Mouse (Mus musculus) telencephalon, adult 2 months (tissue): ENCODE results near the gene Mad1l1.
"Not testable (repeated sequence)": the region's sequence is repeated elsewhere in the genome, so short reads cannot be mapped to it uniquely, and the experiment has no call there.

Source experiments
- DNase-seq: peaks from one replicate; pipeline ENCODE4 v3.0.0-alpha.2; 2011; ENCODE audit warnings: low read depth, low spot score

Gene Mad1l1

GRCm38 (mm10) chr5:140013652-140014051, 307.7 kb downstream of the Mad1l1 start:
- DNase-seq: no peak

GRCm38 (mm10) chr5:140012286-140012967, 308.9 kb downstream of the Mad1l1 start:
- DNase-seq: no peak

DNA sequence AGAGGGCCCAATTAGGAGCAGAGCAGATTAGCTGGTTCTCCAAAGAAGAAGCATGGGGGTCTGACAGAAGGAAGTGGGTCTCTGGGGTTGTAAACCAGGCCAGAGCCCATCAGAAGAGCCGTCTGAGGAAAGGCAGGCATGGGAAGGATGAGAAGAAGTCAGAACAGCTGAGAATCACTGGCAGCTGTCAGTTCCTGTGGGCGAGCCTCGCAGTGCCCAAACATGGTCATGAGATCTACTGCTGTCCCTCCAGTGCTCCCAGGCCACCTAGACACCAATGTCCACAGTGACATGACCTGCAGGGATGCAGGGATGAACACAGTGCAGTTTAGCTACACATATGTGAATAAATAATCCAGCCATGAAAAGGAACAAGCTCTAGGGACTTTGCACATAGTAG, 310.9 kb downstream of the Mad1l1 start:
- no peak for DNase-seq

- no peak for DNase-seq
Measured at GRCm38 (mm10) chr5:140009083-140009655, 312.2 kb downstream of the Mad1l1 start.

DNA sequence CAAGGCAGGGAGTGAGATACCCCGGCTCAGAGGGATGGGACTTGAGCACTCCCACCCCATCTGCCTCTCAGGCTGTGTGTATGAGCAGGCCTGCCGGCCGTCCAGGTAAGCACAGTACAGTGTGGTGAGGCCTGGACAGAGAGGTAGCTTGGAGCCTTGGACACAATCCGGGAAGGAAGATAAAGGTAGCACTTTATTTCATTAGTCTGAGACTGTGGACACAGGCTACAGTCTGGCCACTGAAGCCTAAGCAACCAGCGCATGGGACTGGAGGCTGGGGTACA, 312.9 kb downstream of the Mad1l1 start:
- no peak for DNase-seq

DNA sequence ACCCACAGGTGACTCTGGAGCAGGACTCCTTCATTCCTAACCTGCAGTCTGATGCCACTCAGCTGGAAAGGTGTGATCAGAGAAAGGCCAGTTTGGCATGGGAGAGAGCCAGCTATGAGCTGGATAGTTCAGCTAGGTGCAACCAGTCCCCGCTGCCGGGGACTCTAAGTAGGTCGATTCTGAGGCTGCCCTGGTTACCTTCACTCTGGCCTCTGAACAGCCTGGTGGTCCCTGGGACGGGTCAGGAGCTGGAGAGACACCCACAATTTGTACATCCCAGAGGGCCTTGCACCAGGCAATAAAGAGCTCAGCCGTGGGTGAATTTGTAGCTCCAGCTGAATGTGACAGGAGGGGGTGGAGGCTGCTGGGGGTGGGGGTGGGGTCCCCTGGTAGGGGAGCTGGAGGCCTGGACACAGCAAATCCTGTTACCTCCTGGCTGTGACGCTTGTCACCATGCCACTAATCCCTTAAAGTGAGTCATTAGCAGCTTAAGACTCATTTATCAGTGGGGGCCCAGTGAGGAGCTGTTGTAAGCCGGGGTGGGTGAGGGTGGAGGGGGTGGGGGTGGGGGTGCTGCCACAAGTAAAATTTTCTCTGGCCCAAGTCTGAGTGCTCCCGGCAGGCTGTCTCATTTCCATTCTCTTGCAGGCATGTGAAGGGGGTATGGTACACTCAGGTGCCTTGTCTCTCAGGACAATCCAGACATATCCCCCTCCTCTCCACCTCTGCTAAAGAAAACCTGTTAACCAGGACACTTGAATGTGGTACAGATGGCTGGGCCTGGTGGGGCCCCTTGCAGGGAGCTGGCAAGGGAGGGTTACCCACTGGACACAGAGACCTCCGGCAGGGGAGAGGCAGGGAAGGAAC, 313.5 kb downstream of the Mad1l1 start:
- no peak for DNase-seq

GRCm38 (mm10) chr5:140006861-140007260, 314.5 kb downstream of the Mad1l1 start:
- no peak for DNase-seq

DNA sequence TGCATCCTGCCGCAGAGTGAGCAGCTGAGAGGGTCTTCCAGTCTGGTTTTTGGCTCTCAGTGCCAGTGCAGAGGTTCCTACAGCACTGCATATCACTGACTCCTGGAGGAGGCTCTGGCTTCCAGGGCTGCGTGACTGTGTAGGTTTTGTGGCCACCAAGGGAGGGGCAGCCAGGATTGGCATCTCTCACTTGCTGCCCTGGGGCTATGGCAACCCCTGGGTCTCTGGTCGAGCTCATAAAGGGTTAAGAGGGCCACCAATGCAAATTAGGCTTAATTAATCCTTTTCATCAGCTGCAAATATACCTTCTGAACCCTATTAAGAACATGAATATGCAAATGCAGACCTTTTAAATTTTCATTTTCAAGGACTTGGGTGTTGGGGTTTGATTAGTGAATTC, 318.8 kb downstream of the Mad1l1 start:
- DNase-seq: no peak

GRCm38 (mm10) chr5:139998916-139999315, 322.4 kb downstream of the Mad1l1 start:
- no peak for DNase-seq

DNA sequence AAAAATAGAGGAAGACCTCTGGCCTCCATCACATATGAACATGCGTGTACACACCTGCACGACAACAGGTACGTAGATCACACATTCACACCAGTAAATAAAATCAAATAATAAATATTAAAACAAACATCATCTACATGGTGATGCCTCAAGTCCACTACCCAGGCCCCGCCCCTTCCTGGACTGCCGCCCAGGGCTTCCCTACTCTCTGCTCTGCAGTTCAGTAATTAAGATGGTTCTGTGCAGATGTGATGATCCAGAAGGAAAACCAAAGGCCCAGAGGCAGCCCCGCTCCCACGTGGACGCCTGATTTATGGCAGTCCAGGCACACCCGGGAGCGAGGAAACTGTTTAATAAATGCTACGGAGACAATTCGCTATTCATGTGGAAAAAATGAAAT, 323.0 kb downstream of the Mad1l1 start:
- not testable (repeated sequence) for DNase-seq

DNA sequence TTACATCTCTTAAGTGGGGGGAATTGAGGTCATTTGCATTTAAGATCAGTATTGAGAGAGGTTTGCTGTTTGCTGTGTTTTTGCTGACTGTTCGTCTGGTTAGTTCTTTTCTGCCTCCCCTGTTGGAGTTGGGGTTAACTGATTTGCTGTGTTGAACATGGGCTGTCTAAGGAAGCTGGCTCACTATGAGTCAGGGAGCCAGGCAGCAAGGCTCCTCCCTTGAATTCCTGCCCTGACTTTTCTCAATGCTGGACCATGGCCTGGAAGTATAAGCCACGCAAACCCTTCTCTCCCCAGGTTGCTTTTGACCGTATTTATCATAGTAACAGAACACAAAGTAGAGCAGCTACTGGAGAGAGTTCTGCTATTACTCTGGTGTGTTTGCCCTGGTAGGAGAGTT, 329.8 kb downstream of the Mad1l1 start:
- DNase-seq: no peak

DNA sequence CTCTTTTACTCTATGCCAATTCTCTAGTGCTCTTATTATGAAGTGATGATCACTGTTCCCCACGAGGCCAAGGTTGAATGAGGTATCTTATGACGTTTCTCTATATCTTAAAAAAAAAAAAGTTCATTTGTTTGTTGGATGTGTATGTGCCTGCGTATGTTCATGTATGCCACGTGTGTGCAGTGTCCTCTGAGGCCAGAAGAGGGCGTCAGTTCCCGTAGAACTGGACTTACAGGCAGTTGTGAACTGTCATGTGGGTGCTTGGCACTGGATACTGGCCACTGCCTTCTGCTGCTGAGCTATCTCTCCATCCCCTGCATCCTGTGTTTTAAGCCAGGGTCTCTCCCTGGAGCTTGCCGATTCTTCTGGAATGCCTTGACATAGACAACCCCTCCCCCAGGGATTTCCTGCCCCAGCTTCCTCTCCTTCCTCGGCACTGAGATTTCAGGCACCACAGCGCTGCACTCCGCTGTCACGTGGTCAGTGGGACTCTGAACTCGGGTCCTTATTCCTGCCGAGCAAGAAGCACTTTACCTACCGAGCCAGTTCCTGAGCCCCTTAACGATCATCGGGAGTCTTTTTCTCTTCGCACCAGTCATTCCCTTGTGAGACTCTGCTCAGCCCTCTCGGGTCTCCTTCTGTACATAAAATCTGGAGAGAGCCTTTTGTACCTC, 336.1 kb downstream of the Mad1l1 start:
- no peak for DNase-seq

DNA sequence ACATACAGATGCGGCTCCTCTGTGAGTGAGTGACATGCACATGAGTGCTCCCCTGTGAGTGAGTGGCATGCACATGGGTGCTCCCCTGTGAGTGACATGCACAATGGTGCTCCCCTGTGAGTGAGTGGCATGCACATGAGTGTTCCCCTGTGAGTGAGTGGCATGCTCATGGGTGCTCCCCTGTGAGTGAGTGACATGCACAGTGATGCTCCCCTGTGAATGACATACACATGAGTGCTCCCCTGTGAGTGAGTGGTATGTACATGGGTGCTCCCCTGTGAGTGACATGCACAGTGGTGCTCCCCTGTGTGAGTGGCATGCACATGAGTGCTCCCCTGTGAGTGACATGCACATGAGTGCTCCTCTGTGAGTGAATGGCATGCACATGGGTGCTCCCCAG, 339.4 kb downstream of the Mad1l1 start:
- DNase-seq: no peak

- DNase-seq: peak; percentile 66
Measured at GRCm38 (mm10) chr5:139979371-139979770, 342.0 kb downstream of the Mad1l1 start.

- DNase-seq: no peak
Measured at GRCm38 (mm10) chr5:139978525-139979276, 342.7 kb downstream of the Mad1l1 start.

DNA sequence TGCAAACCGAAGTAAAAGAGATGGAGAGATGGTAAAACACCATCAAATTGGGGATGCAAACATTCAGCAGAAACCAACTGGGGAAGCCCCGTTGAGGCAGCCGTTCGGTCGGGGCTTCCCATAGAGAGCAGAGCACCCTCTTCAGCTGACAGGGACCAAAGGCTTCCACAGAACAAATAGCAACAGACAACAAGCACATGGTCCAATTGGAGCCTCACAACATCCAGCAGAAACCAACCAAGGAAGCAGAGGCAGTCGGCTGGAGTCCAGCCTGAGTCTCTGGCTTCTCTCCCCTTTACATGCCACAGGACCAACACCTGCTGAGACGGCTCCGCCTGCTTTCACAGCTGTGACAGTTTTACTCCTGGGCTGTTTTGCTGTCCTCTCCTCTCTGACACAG, 343.9 kb downstream of the Mad1l1 start:
- DNase-seq: no peak

GRCm38 (mm10) chr5:139976584-139976983, 344.8 kb downstream of the Mad1l1 start:
- DNase-seq: no peak

DNA sequence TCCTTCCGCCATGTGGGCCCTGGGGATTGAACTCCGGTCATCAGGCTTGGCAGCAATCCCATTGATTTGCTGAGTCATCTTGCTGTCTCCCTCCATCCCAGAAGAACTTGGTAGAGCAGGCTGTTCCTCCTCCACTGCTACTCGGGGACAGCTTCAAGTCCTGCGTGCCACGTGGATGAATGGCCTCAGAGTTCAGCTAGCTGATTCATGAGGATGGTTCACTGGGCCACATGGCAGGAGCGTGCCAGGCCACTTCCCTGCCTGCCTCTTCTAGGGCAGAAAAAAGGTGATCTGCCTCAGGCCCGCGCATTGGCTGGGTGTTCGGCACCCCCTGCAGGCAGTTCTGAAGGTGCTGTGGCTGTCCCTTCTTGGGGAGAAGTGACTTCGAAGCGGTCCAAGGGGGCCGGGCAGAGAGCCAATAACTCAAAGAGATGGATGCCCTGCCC, 351.1 kb downstream of the Mad1l1 start:
- DNase-seq: no peak

DNA sequence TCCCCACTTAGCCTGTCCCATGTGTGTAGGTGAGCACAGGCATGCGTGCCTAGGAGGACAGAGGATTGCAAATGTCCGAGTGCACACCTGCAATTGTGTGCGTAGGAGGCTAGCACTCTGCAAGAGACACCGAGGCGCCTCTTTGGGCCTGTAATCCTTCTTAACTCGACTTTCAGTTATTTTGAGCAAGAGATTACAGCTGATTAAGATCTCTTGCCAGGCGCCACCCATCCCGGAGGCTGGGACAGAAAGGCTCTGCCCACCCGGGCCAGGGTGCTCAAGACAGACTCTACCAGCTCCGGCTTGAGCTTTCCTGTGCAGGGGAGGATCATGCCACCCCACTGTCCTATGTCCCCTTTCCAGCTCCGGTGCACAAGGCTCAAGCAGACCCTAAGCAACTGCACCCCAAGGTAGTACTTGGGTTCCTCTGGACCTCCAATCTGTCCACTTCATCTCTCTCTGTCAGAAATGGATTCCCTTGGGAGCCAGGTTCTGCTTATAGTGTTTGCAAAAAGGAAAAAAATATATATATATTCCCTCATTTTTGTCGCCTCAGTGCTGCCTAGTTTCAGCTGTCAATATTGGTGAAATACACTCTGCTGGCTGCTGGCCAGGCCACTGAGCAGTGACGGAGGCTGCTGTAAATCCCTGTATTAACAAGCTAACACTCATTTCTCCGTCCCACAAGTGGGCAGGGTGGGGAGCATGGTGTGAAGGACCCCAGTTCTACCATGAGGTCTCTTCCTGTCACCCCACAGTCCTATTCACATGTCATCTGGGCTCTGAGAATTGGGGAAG, 352.0 kb downstream of the Mad1l1 start:
- no peak for DNase-seq

DNA sequence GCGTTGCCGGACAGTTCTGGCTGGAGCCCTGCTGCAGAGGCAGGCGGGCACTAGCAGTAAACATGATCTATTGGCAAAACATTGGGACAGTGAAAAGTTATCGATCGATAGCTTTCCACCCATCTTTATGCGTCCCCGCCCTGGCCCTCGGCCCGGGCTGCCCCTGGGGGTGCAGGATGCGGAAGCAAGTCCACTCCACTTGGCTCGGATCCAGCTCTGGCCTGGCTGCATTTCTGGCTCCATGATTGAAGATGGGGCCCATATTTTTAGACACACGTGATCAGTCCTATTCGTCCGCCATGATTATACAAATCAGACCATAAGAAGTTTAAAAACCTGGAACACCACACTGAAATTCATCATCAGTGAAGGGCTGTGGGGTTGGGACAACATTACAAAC, 355.8 kb downstream of the Mad1l1 start:
- no peak for DNase-seq

GRCm38 (mm10) chr5:139964391-139964790, 357.0 kb downstream of the Mad1l1 start:
- no peak for DNase-seq
